Mouse (Mus musculus) CH12.LX (cell line): ENCODE measurements around the gene Sh3bp5.

Source experiments
- CTCF ChIP-seq, 2 experiments: IDR thresholded peaks in 1 of 2; conservative IDR thresholded peaks in 1 of 2; 2 replicates each; pipeline ENCODE4 v1.5.1; 2011 to 2012; ENCODE audit warnings: low read depth in 2 of 2, low read length in 2 of 2, improper control_type of control experiment in 1 of 2, inconsistent platforms in 1 of 2, mild to moderate bottlenecking in 1 of 2, moderate library complexity in 1 of 2
- MAX ChIP-seq: IDR thresholded peaks from 2 replicates; pipeline ENCODE4 v1.6.1; 2011; ENCODE audit warnings: low read length, improper control_type of control experiment
- POLR2A ChIP-seq: IDR thresholded peaks from 2 replicates; pipeline ENCODE4 v1.6.1; 2011; ENCODE audit warnings: low read depth, mild to moderate bottlenecking, improper control_type of control experiment, low read length
- TCF12 ChIP-seq: IDR thresholded peaks from 2 replicates; pipeline ENCODE4 v1.6.1; 2014; ENCODE audit warnings: low read depth, mild to moderate bottlenecking, inconsistent platforms, low read length, improper control_type of control experiment
- ZC3H11A ChIP-seq: IDR thresholded peaks from 2 replicates; pipeline ENCODE4 v1.6.1; 2012; ENCODE audit warnings: low read depth, mild to moderate bottlenecking, inconsistent platforms, low read length, improper control_type of control experiment

DNA sequence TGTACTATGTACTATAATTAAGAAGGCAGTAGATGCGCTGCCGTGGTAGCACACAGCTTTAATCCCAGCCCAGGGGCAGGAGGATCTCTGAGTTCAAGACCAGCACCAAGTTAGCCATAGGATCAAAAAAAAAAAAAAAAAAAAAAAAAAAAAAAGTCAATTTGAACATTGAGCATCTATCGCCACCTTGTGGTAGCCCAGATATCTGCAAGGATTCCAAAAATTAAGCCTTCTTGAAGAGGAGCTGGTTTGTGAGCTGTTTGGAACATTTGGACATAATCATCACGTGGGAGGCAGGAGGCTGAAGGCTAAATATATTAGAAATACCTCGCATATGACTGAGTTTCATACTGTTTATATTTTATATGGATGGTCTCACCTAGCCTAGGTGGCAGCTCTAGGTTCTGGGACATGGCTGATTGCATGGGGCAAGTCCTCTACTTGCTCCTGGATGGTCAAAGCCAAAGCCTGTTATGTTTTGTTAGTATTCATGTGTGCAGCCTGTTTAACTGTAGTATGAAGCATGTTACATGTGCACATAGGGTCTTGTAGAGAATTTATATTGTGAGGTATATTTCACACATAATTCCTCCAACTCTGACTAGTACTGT, 36.7 kb upstream of the Sh3bp5 start:
- TF ChIP-seq TCF12 = no peak
- TF ChIP-seq CTCF (conservative IDR thresholded peaks at IDR 0.05 in 1 of 2, IDR thresholded peaks at IDR 0.05 in 1 of 2; ENCODE audit: low read depth in 2 of 2, low read length in 2 of 2) = peak; percentile 57 to 94
- TF ChIP-seq ZC3H11A = peak; percentile 92
- no peak for TF ChIP-seq MAX
- TF ChIP-seq POLR2A = no peak
